Mouse (Mus musculus) limb, embryonic 11.5 days (tissue): ENCODE measurements around the gene Mfap1a. TPM values are rescaled to one million over a fixed set of nuclear protein-coding genes. Genes with fewer than 3 reads are reported as not detected.
A peak's percentile ranks its signal among the peaks of the same experiment; 100 is the strongest.

Experiments used
- ATAC-seq: fragments of 200-750 bp; cut with Nextera tagmentation; 2 replicates; pipeline ENCODE4 v1.8.0; 2017; ENCODE audit warnings: low read depth; ENCODE audit not compliant: insufficient number of reproducible peaks, low FRiP score, low TSS enrichment
- DNase-seq: peaks from one replicate; pipeline ENCODE4 v3.0.0-alpha.2; 2015; ENCODE audit warnings: low spot score
- H3K27ac ChIP-seq: fragments of 300-500 bp; sonication (generic); replicated peaks from 2 replicates; pipeline ENCODE4 v1.5.1; 2014; ENCODE audit warnings: low read depth, mild to moderate bottlenecking, low read length
- H3K27me3 ChIP-seq: fragments of 300-500 bp; sonication (generic); 2 replicates; pipeline ENCODE4 v1.6.1; 2014; ENCODE audit warnings: mild to moderate bottlenecking, low read length, mixed read lengths; ENCODE audit not compliant: control insufficient read depth, insufficient read depth
- H3K36me3 ChIP-seq: fragments of 300-500 bp; sonication (generic); 2 replicates; pipeline ENCODE4 v1.6.1; 2014; ENCODE audit warnings: mild to moderate bottlenecking, low read length, moderate library complexity, mixed read lengths; ENCODE audit not compliant: control insufficient read depth, insufficient read depth
- H3K4me1 ChIP-seq: fragments of 300-500 bp; sonication (generic); 2 replicates; pipeline ENCODE4 v1.6.1; 2014; ENCODE audit warnings: low read length, mixed read lengths; ENCODE audit not compliant: control insufficient read depth, insufficient read depth
- H3K4me2 ChIP-seq: fragments of 300-500 bp; sonication (generic); 2 replicates; pipeline ENCODE4 v1.6.1; 2014; ENCODE audit warnings: low read depth, mild to moderate bottlenecking, moderate library complexity; ENCODE audit not compliant: severe bottlenecking
- H3K4me3 ChIP-seq: fragments of 300-500 bp; sonication (generic); 2 replicates; pipeline ENCODE4 v1.5.1; 2014; ENCODE audit warnings: low read depth, low read length
- H3K9ac ChIP-seq: fragments of 300-500 bp; sonication (generic); 2 replicates; pipeline ENCODE4 v1.6.1; 2014; ENCODE audit warnings: mild to moderate bottlenecking, low read length
- H3K9me3 ChIP-seq: fragments of 300-500 bp; sonication (generic); 2 replicates; pipeline ENCODE4 v1.6.1; 2016; ENCODE audit warnings: low read length; ENCODE audit not compliant: control insufficient read depth
- WGBS: fragments of 180-500 bp; shearing (Covaris S2); extraction: QIAGEN DNeasy Blood & Tissue Kit; methylation state at CpG from one replicate; pipeline ENCODE4 v1.1.7; 2014; 5-methylcytosine and 5-hydroxymethylcytosine counted together
- microRNA-seq: library from miRNA; unstranded; fragments of <30 nt; microRNA quantifications from one replicate; pipeline ENCODE4, GENCODE M21; 2016
- polyA plus RNA-seq: library from polyadenylated mRNA; unstranded; fragments of >200 nt; fragmentation: Nextera tagmentation; extraction: Ambion mirVana; gene quantifications from 2 replicates; pipeline ENCODE4 v1.2.1, GENCODE M21; 2014

Mfap1a gene
- polyA plus RNA-seq, 1 experiment from 2014 or later = 33.7 TPM

GRCm38 (mm10) chr2:121443068-121443349 is 63.5 kb downstream of the Mfap1a start:
- DNase-seq = no peak
- 6% methylated on average over 8 of the region's 8 CpGs for WGBS
- no peak overlapping the region for H3K27ac ChIP-seq

GRCm38 (mm10) chr2:121442259-121443067 is 64.0 kb downstream of the Mfap1a start:
- ATAC-seq = peak; percentile 86
- no peak overlapping the region for H3K27ac ChIP-seq

More at GRCm38 (mm10) chr2:121443068-121443349, 63.5 kb downstream of the Mfap1a start:
- Histone ChIP-seq H3K9ac (no peak overlapping the region; the same call in 1 of the 2 replicates), H3K4me2 (peak overlapping the region; percentile 91), H3K27me3 (no peaks in the 10 kb centered on the region), H3K36me3 (peaks cover 5% of the 10 kb centered on the region; the same call in 1 of the 2 replicates), H3K4me1 (0 out of 2 replicates have a peak, but pooled peaks cover 5% of the 10 kb centered on the region), H3K9me3 (no peaks in the 10 kb centered on the region), H3K4me3 (peak overlapping the region; percentile 35; the same call in 1 of the 2 replicates)
- ATAC-seq = no peak; the same call in 1 of the 2 replicates

More at GRCm38 (mm10) chr2:121442259-121443067, 64.0 kb downstream of the Mfap1a start:
- no peaks in the 10 kb centered on the region for H3K27me3 ChIP-seq
- H3K4me2 ChIP-seq = peak overlapping the region; percentile 91
- DNase-seq = peak; percentile 84
- no peaks in the 10 kb centered on the region for H3K9me3 ChIP-seq
- H3K9ac ChIP-seq = peak overlapping the region; percentile 47
- WGBS = under 1% methylated on average over 30 of the region's 30 CpGs
- peaks cover 5% of the 10 kb centered on the region; the same call in 1 of the 2 replicates for H3K36me3 ChIP-seq
- H3K4me1 ChIP-seq = 0 out of 2 replicates have a peak, but pooled peaks cover 5% of the 10 kb centered on the region
- H3K4me3 ChIP-seq = peak overlapping the region; percentile 35

Small RNA genes within 50 kb of the gene (microRNA-seq; reads per million reads assigned to microRNA genes)
- not detected for gene Gm22953

Other genes with a start within 250 kb of the Mfap1a start
- gene Trp53bp1, start 235.3 kb downstream of the Mfap1a start, polyA plus RNA-seq = 104 TPM in 2 replicates
- 2.9 and 3.6 TPM in 2 replicates for gene Map1a, start 217.1 kb downstream of the Mfap1a start, polyA plus RNA-seq
- 8.5 and 8.6 TPM in 2 replicates for gene Ppip5k1, start 151.3 kb downstream of the Mfap1a start, polyA plus RNA-seq
- gene Ckmt1, start 149.0 kb downstream of the Mfap1a start, polyA plus RNA-seq = 2.0 and 2.1 TPM in 2 replicates
- not detected in 2 replicates for gene Strc, start 119.5 kb downstream of the Mfap1a start, polyA plus RNA-seq
- gene Pdia3, start 92.9 kb downstream of the Mfap1a start, polyA plus RNA-seq = 540 and 632 TPM in 2 replicates
- 1.7 and 2.0 TPM in 2 replicates for gene Catsper2, start 92.9 kb downstream of the Mfap1a start, polyA plus RNA-seq
- gene Ell3, start 62.4 kb downstream of the Mfap1a start, polyA plus RNA-seq = 9.6 and 9.7 TPM in 2 replicates
- 538 and 540 TPM in 2 replicates for gene Serf2, start 57.5 kb downstream of the Mfap1a start, polyA plus RNA-seq
- gene Hypk, start 53.4 kb downstream of the Mfap1a start, polyA plus RNA-seq = 122 and 124 TPM in 2 replicates
- 0.12 and 0.37 TPM in 2 replicates for gene Serinc4, start 49.9 kb downstream of the Mfap1a start, polyA plus RNA-seq
- gene Mfap1b, start 32.6 kb downstream of the Mfap1a start, polyA plus RNA-seq = 66.2 and 67.3 TPM in 2 replicates
- 10.0 and 10.4 TPM in 2 replicates for gene Wdr76, start 58 bp upstream of the Mfap1a start, polyA plus RNA-seq